Comparison of ENCODE assay signal across 20 mouse cellular contexts in genomic region chr13:46490644-46491043, GRCm38 (mm10). TPM values are rescaled to one million over a fixed set of nuclear protein-coding genes. Genes with fewer than 3 reads are reported as not detected.
DNase-seq lines count a peak whose midpoint lies in the region; ATAC-seq and TF ChIP-seq lines count a peak whose summit lies in the region.
"Had no signal": no experiment of that assay in that cellular context is flagged by ENCODE, and none has a peak within 500 bp of the region (broad histone marks: within the 10 kb centered on the region; RNA-seq: fewer than 3 reads in every experiment).

No protein-coding gene starts in this region.

- no peaks in the 10 kb centered on the region for H3K9me3 ChIP-seq in kidney, postnatal 0 days (replicated peaks; ENCODE audit: low read length)
- no peaks in the 10 kb centered on the region for H3K9me3 ChIP-seq in limb, embryonic 14.5 days (ENCODE audit: control insufficient read depth, low read length)
- H3K9me3 ChIP-seq: hindbrain, embryonic 10.5 days had no signal

- H3K9ac ChIP-seq in kidney, postnatal 0 days (ENCODE audit: low read depth, low read length) = no peak overlapping the region
- no peak overlapping the region for H3K9ac ChIP-seq in limb, embryonic 14.5 days (ENCODE audit: low read depth, low read length, severe bottlenecking)
- H3K9ac ChIP-seq: forebrain, embryonic 12.5 days had no signal

- 14% methylated on average over 4 of the region's 4 CpGs for WGBS in kidney, postnatal 0 days
- 17% methylated on average over 4 of the region's 4 CpGs for WGBS in kidney, adult 2 months
- 36% methylated on average over 4 of the region's 4 CpGs for WGBS in limb, embryonic 14.5 days

- no peak for TF ChIP-seq CTCF in kidney, postnatal 0 days (IDR thresholded peaks at IDR 0.05; ENCODE audit: low read depth)
- no peak for TF ChIP-seq CTCF in kidney, adult 2 months (conservative IDR thresholded peaks at IDR 0.05; ENCODE audit: insufficient read depth, insufficient read length, low read depth, low read length)

- H3K4me1 ChIP-seq in kidney, postnatal 0 days (replicated peaks; ENCODE audit: insufficient read depth, low read length) = no peaks in the 10 kb centered on the region
- no peaks in the 10 kb centered on the region for H3K4me1 ChIP-seq in kidney, adult 2 months (ENCODE audit: control insufficient read depth, insufficient read depth, low read length)
- no peaks in the 10 kb centered on the region for H3K4me1 ChIP-seq in limb, embryonic 14.5 days (ENCODE audit: control insufficient read depth, insufficient read depth, low read length)
- H3K4me1 ChIP-seq: forebrain, embryonic 12.5 days had no signal

- H3K36me3 ChIP-seq in kidney, postnatal 0 days (ENCODE audit: insufficient read depth, low read length) = no peaks in the 10 kb centered on the region
- no peaks in the 10 kb centered on the region for H3K36me3 ChIP-seq in kidney, adult 2 months (ENCODE audit: control insufficient read depth, insufficient read depth, low read length)
- H3K36me3 ChIP-seq in limb, embryonic 14.5 days (ENCODE audit: control insufficient read depth, insufficient read depth, low read length) = no peaks in the 10 kb centered on the region
- H3K36me3 ChIP-seq: forebrain, embryonic 12.5 days; hindbrain, embryonic 10.5 days had no signal

- ATAC-seq in kidney, postnatal 0 days (replicated peaks; ENCODE audit: low FRiP score, low read depth) = no peak
- ATAC-seq in limb, embryonic 14.5 days (ENCODE audit: low FRiP score, low read depth) = peak; percentile 30; the same call in 1 of the 2 replicates

- peak; percentile 33 for DNase-seq in kidney, postnatal 0 days (ENCODE audit: low spot score)
- no peak for DNase-seq in kidney, adult 2 months
- peak; percentile 48 for DNase-seq in right cerebral cortex, adult 18-20 months
- DNase-seq in right cerebral cortex, postnatal 10 days (ENCODE audit: low spot score in 2 of 2) = no peak
- DNase-seq in limb, embryonic 14.5 days (ENCODE audit: low spot score) = peak; percentile 8
- DNase-seq in cerebellum, postnatal 25 days = no peak
- DNase-seq in cerebellum, postnatal 36 days = no peak
- DNase-seq: adrenal gland, adult 8-10 months; cerebellum, adult 9-11 months; gastrocnemius, postnatal 36 days; kidney, postnatal 10 days; lung, adult 18-20 months; lung, postnatal 14 days; midbrain, embryonic 14.5 days; right cerebral cortex, postnatal 4 days; thymus, postnatal 25 days had no signal

- no peak overlapping the region for H3K27ac ChIP-seq in kidney, postnatal 0 days
- H3K27ac ChIP-seq in kidney, adult 2 months (ENCODE audit: insufficient read depth, low read depth, low read length) = no peak overlapping the region
- H3K27ac ChIP-seq in limb, embryonic 14.5 days (replicated peaks; ENCODE audit: low read depth, low read length) = no peak overlapping the region
- H3K27ac ChIP-seq: forebrain, embryonic 12.5 days; hindbrain, embryonic 10.5 days had no signal

- no peak for TF ChIP-seq POLR2A in kidney, adult 2 months (IDR thresholded peaks at IDR 0.05; ENCODE audit: low read depth, low read length)
- TF ChIP-seq POLR2A in limb, embryonic 14.5 days (IDR thresholded peaks at IDR 0.05; ENCODE audit: borderline replicate concordance, extremely low read depth, insufficient read depth, insufficient read length) = no peak

- H3K27me3 ChIP-seq in kidney, postnatal 0 days (ENCODE audit: insufficient read depth, low read length) = no peaks in the 10 kb centered on the region
- H3K27me3 ChIP-seq in kidney, adult 2 months (replicated peaks; ENCODE audit: control insufficient read depth, insufficient read depth, low read length) = no peaks in the 10 kb centered on the region
- H3K27me3 ChIP-seq in limb, embryonic 14.5 days (ENCODE audit: control insufficient read depth, insufficient read depth, low read length) = no peaks in the 10 kb centered on the region
- H3K27me3 ChIP-seq: forebrain, embryonic 12.5 days had no signal

- H3K4me2 ChIP-seq in kidney, postnatal 0 days (ENCODE audit: low read length) = no peak overlapping the region
- H3K4me2 ChIP-seq in limb, embryonic 14.5 days (replicated peaks; ENCODE audit: low read depth, low read length, severe bottlenecking) = no peak overlapping the region
- H3K4me2 ChIP-seq: forebrain, embryonic 12.5 days; liver, embryonic 11.5 days had no signal

- H3K4me3 ChIP-seq in kidney, postnatal 0 days (replicated peaks; ENCODE audit: low read depth, low read length) = no peak overlapping the region
- no peak overlapping the region for H3K4me3 ChIP-seq in kidney, adult 2 months (ENCODE audit: insufficient read depth, low read depth, low read length)
- no peak overlapping the region for H3K4me3 ChIP-seq in limb, embryonic 14.5 days (replicated peaks; ENCODE audit: low read length)
- H3K4me3 ChIP-seq: forebrain, embryonic 12.5 days; hindbrain, embryonic 10.5 days; megakaryocyte, embryonic 14.5 days had no signal

RNA-seq across cellular contexts. Expression of gene Cap2, which starts 11.0 kb away (rescaled TPM):
- 3.6 and 4.4 TPM in 2 replicates for polyA plus RNA-seq in kidney, postnatal 0 days (2015; fragmentation: Nextera tagmentation; extraction: Ambion mirVana)
- 1.7 and 3.2 TPM in 2 replicates for polyA plus RNA-seq in kidney, adult 2 months (2012; rRNA removed)
- 27.6 and 30.9 TPM in 2 replicates for polyA plus RNA-seq in limb, embryonic 14.5 days (2012; rRNA removed)
- polyA plus RNA-seq in limb, embryonic 14.5 days (2014; fragmentation: Nextera tagmentation; extraction: Ambion mirVana) = 15.4 and 22.1 TPM in 2 replicates

Comparison
In these comparisons a context has a peak if more than half of its experiments do, and no peak if none do; other contexts are left out.
1. DNase-seq: peak in kidney, postnatal 0 days (single experiment), right cerebral cortex, adult 18-20 months (single experiment) and limb, embryonic 14.5 days (single experiment); none in kidney, adult 2 months (single experiment), right cerebral cortex, postnatal 10 days (0 of 2), cerebellum, postnatal 25 days (0 of 2) and cerebellum, postnatal 36 days (0 of 2).